Mouse (Mus musculus) kidney, postnatal 0 days (tissue): ENCODE measurements around the gene Nln. TPM values are rescaled to one million over a fixed set of nuclear protein-coding genes. Genes with fewer than 3 reads are reported as not detected.
A peak's percentile ranks its signal among the peaks of the same experiment; 100 is the strongest.

Experiments used
- ATAC-seq: fragments of 200-750 bp; cut with Nextera tagmentation; replicated peaks from 2 replicates; pipeline ENCODE4 v1.8.0; 2017; ENCODE audit warnings: low read depth, moderate number of reproducible peaks, moderate TSS enrichment, moderate library complexity; ENCODE audit not compliant: low FRiP score
- DNase-seq: peaks from one replicate; pipeline ENCODE4 v3.0.0-alpha.2; 2016; ENCODE audit warnings: low spot score
- H3K27ac ChIP-seq: fragments of 300-500 bp; sonication (generic); 2 replicates; pipeline ENCODE4 v1.5.1; 2014; ENCODE audit warnings: mild to moderate bottlenecking
- H3K27me3 ChIP-seq: fragments of 300-500 bp; sonication (generic); 2 replicates; pipeline ENCODE4 v1.6.1; 2014; ENCODE audit warnings: low read length, mixed read lengths; ENCODE audit not compliant: insufficient read depth
- H3K36me3 ChIP-seq: fragments of 300-500 bp; sonication (generic); 2 replicates; pipeline ENCODE4 v1.6.1; 2014; ENCODE audit warnings: low read length, mixed read lengths; ENCODE audit not compliant: insufficient read depth
- H3K4me1 ChIP-seq: fragments of 300-500 bp; sonication (generic); replicated peaks from 2 replicates; pipeline ENCODE4 v1.6.1; 2014; ENCODE audit warnings: antibody characterized with exemption, low read length, mixed read lengths; ENCODE audit not compliant: insufficient read depth
- H3K4me2 ChIP-seq: fragments of 300-500 bp; sonication (generic); 2 replicates; pipeline ENCODE4 v1.6.1; 2014; ENCODE audit warnings: mild to moderate bottlenecking, low read length, moderate library complexity, mixed read lengths
- H3K4me3 ChIP-seq: fragments of 300-500 bp; sonication (generic); replicated peaks from 2 replicates; pipeline ENCODE4 v1.5.1; 2014; ENCODE audit warnings: low read depth, low read length
- H3K9ac ChIP-seq: fragments of 300-500 bp; sonication (generic); 2 replicates; pipeline ENCODE4 v1.6.1; 2014; ENCODE audit warnings: low read depth, low read length
- H3K9me3 ChIP-seq: fragments of 300-500 bp; sonication (generic); replicated peaks from 2 replicates; pipeline ENCODE4 v1.6.1; 2016; ENCODE audit warnings: low read length, inconsistent platforms, mixed read lengths
- CTCF ChIP-seq: IDR thresholded peaks from 2 replicates; pipeline ENCODE4 v1.5.1; 2016; ENCODE audit warnings: antibody characterized with exemption, low read depth, mild to moderate bottlenecking, moderate library complexity
- WGBS: fragments of 180-500 bp; shearing (Covaris S2); extraction: QIAGEN DNeasy Blood & Tissue Kit; methylation state at CpG from one replicate; pipeline ENCODE4 v1.1.7; 2014; 5-methylcytosine and 5-hydroxymethylcytosine counted together
- polyA plus RNA-seq: library from polyadenylated mRNA; unstranded; fragments of >200 nt; fragmentation: Nextera tagmentation; extraction: Ambion mirVana; gene quantifications from 2 replicates; pipeline ENCODE4 v1.2.1, GENCODE M21; 2015

Gene Nln
- polyA plus RNA-seq, 1 experiment from 2014 or later = 13.5 TPM

- TF ChIP-seq CTCF = no peak
- H3K4me1 ChIP-seq = no peaks in the 10 kb centered on the region
- H3K9me3 ChIP-seq = no peaks in the 10 kb centered on the region
- WGBS = 47% methylated on average over 3 of the region's 3 CpGs
- no peak for ATAC-seq
- DNase-seq = peak; percentile 16
- H3K36me3 ChIP-seq = no peaks in the 10 kb centered on the region
- no peak overlapping the region for H3K9ac ChIP-seq
- H3K4me2 ChIP-seq = no peak overlapping the region
- H3K4me3 ChIP-seq = no peak overlapping the region
- H3K27ac ChIP-seq = no peak overlapping the region
- no peaks in the 10 kb centered on the region for H3K27me3 ChIP-seq
Measured at GRCm38 (mm10) chr13:104070703-104071102, 38.7 kb downstream of the Nln start.

- no peak for TF ChIP-seq CTCF
- Histone ChIP-seq H3K4me3 (no peak overlapping the region), H3K4me1 (no peaks in the 10 kb centered on the region), H3K9ac (no peak overlapping the region), H3K4me2 (no peak overlapping the region), H3K36me3 (no peaks in the 10 kb centered on the region), H3K9me3 (no peaks in the 10 kb centered on the region), H3K27me3 (no peaks in the 10 kb centered on the region), H3K27ac (no peak overlapping the region)
- DNase-seq = no peak
- 78% methylated on average over 11 of the region's 11 CpGs for WGBS
- ATAC-seq = no peak
Measured at GRCm38 (mm10) chr13:104069216-104069615, 40.2 kb downstream of the Nln start.

GRCm38 (mm10) chr13:104065649-104066347 is 43.6 kb downstream of the Nln start:
- Histone ChIP-seq H3K9ac (no peak overlapping the region), H3K9me3 (no peaks in the 10 kb centered on the region), H3K27me3 (no peaks in the 10 kb centered on the region), H3K4me1 (no peaks in the 10 kb centered on the region), H3K36me3 (no peaks in the 10 kb centered on the region), H3K4me3 (no peak overlapping the region), H3K27ac (no peak overlapping the region), H3K4me2 (no peak overlapping the region)
- no peak for ATAC-seq
- no peak for DNase-seq
- TF ChIP-seq CTCF = no peak
- WGBS = 62% methylated on average over 2 of the region's 2 CpGs

- H3K9me3 ChIP-seq = no peaks in the 10 kb centered on the region
- H3K36me3 ChIP-seq = no peaks in the 10 kb centered on the region
- H3K4me2 ChIP-seq = no peak overlapping the region
- no peak overlapping the region for H3K4me3 ChIP-seq
- H3K4me1 ChIP-seq = no peaks in the 10 kb centered on the region
- WGBS = 80% methylated on average over 9 of the region's 9 CpGs
- DNase-seq = no peak
- no peak overlapping the region for H3K27ac ChIP-seq
- H3K27me3 ChIP-seq = no peaks in the 10 kb centered on the region
- ATAC-seq = no peak
- no peak overlapping the region for H3K9ac ChIP-seq
- TF ChIP-seq CTCF = no peak
Measured at GRCm38 (mm10) chr13:104063061-104063460, 46.4 kb downstream of the Nln start.

GRCm38 (mm10) chr13:104061975-104062750 is 47.3 kb downstream of the Nln start:
- no peaks in the 10 kb centered on the region for H3K27me3 ChIP-seq
- H3K4me1 ChIP-seq = no peaks in the 10 kb centered on the region
- no peak overlapping the region for H3K4me2 ChIP-seq
- ATAC-seq = no peak
- no peak for TF ChIP-seq CTCF
- no peak overlapping the region for H3K9ac ChIP-seq
- no peak overlapping the region for H3K27ac ChIP-seq
- DNase-seq = peak; percentile 41
- H3K4me3 ChIP-seq = no peak overlapping the region
- 30% methylated on average over 2 of the region's 2 CpGs for WGBS
- H3K9me3 ChIP-seq = no peaks in the 10 kb centered on the region
- H3K36me3 ChIP-seq = no peaks in the 10 kb centered on the region

- H3K27ac ChIP-seq = no peak overlapping the region
- H3K27me3 ChIP-seq = no peaks in the 10 kb centered on the region
- H3K9me3 ChIP-seq = no peaks in the 10 kb centered on the region
- TF ChIP-seq CTCF = no peak
- WGBS = 95% methylated on average over 1 of the region's 1 CpGs
- H3K4me1 ChIP-seq = no peaks in the 10 kb centered on the region
- no peak overlapping the region for H3K9ac ChIP-seq
- ATAC-seq (no peak), DNase-seq (no peak)
- H3K4me2 ChIP-seq = no peak overlapping the region
- no peaks in the 10 kb centered on the region for H3K36me3 ChIP-seq
- no peak overlapping the region for H3K4me3 ChIP-seq
Measured at GRCm38 (mm10) chr13:104060231-104060630, 49.2 kb downstream of the Nln start.
